ENCODE assay signal across 9 mouse cellular contexts in the genomic region with DNA sequence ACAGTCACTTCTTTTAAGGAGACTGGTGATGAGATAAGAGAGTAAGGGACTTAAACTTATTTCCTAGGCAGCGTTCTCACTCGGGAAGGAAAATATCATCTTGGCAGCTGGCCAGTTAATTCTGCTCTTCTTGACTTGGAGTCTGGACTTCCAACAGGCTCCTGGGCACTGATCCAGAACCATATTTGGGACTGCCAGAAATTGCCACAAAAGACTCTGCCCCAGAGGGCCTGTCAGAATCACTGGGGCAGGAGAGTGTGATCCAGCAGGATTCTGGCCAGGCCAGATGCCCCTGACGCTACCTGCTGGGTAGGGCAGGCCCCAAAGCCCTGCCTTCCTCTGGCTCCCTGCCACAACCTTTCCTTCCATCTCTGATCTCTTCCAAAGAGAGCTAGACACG.
DNase-seq lines count a peak whose midpoint lies in the region; ATAC-seq lines count a peak whose summit lies in the region.
"Had no signal": no experiment of that assay in that cellular context is flagged by ENCODE, and none has a peak within 500 bp of the region (broad histone marks: within the 10 kb centered on the region; RNA-seq: fewer than 3 reads in every experiment).

No protein-coding gene starts in this region.

- no peak overlapping the region for H3K9ac ChIP-seq in embryonic facial prominence, embryonic 14.5 days (ENCODE audit: low read depth, low read length)

- ATAC-seq in embryonic facial prominence, embryonic 14.5 days (ENCODE audit: low read depth): peak; percentile 60; the same call in 1 of the 2 replicates
- no peak for ATAC-seq in inflammation-experienced regulatory T-cells, adult 6 months

- H3K36me3 ChIP-seq in embryonic facial prominence, embryonic 14.5 days (ENCODE audit: control insufficient read depth, insufficient read depth, low read length): no peaks in the 10 kb centered on the region
- no peaks in the 10 kb centered on the region for H3K36me3 ChIP-seq in embryonic facial prominence, embryonic 10.5 days (replicated peaks)

- no peaks in the 10 kb centered on the region for H3K9me3 ChIP-seq in embryonic facial prominence, embryonic 14.5 days (ENCODE audit: control insufficient read depth, low read length)
- H3K9me3 ChIP-seq in embryonic facial prominence, embryonic 10.5 days: no peaks in the 10 kb centered on the region

- DNase-seq in embryonic facial prominence, embryonic 14.5 days (ENCODE audit: low spot score): peak; percentile 82
- DNase-seq in embryonic facial prominence, embryonic 10.5 days (ENCODE audit: low spot score): no peak
- peak; percentile 24 for DNase-seq in urinary bladder, postnatal 14 days (ENCODE audit: low spot score)
- no peak for DNase-seq in urinary bladder, adult 2 months (ENCODE audit: low spot score)
- DNase-seq in heart, postnatal 4 days: peak; percentile 63
- peak; percentile 72 for DNase-seq in lung, postnatal 10 days
- DNase-seq in frontal cortex, postnatal 10 days (ENCODE audit: low spot score in 2 of 2): no peak

- H3K27me3 ChIP-seq in embryonic facial prominence, embryonic 14.5 days (replicated peaks; ENCODE audit: control insufficient read depth, insufficient read depth, low read length): no peaks in the 10 kb centered on the region; the same call in none of the 2 replicates
- H3K27me3 ChIP-seq in embryonic facial prominence, embryonic 10.5 days (replicated peaks; ENCODE audit: low read depth, poor library complexity, severe bottlenecking): peaks cover 80% of the 10 kb centered on the region

- H3K4me3 ChIP-seq in embryonic facial prominence, embryonic 14.5 days (ENCODE audit: low read depth, low read length): no peak overlapping the region
- H3K4me3 ChIP-seq in embryonic facial prominence, embryonic 10.5 days: no peak overlapping the region
- H3K4me3 ChIP-seq: left cerebral cortex, adult 2 months had no signal

- no peak overlapping the region for H3K4me2 ChIP-seq in embryonic facial prominence, embryonic 14.5 days (ENCODE audit: low read depth, low read length)

- WGBS in embryonic facial prominence, embryonic 14.5 days: 27% methylated on average over 4 of the region's 4 CpGs
- 67% methylated on average over 4 of the region's 4 CpGs for WGBS in embryonic facial prominence, embryonic 10.5 days

- H3K4me1 ChIP-seq in embryonic facial prominence, embryonic 14.5 days (ENCODE audit: control insufficient read depth, insufficient read depth, low read length): no peaks in the 10 kb centered on the region
- H3K4me1 ChIP-seq in embryonic facial prominence, embryonic 10.5 days: no peaks in the 10 kb centered on the region; the same call in 1 of the 2 replicates

- H3K27ac ChIP-seq in embryonic facial prominence, embryonic 14.5 days (replicated peaks; ENCODE audit: low read depth, low read length): no peak overlapping the region
- no peak overlapping the region for H3K27ac ChIP-seq in embryonic facial prominence, embryonic 10.5 days (replicated peaks)
- H3K27ac ChIP-seq: left cerebral cortex, adult 2 months had no signal

Comparison
In these comparisons a context has a peak if more than half of its experiments do, and no peak if none do; other contexts are left out.
1. DNase-seq: peak in embryonic facial prominence, embryonic 14.5 days (single experiment), urinary bladder, postnatal 14 days (single experiment), heart, postnatal 4 days (single experiment) and lung, postnatal 10 days (single experiment); none in embryonic facial prominence, embryonic 10.5 days (single experiment), urinary bladder, adult 2 months (single experiment) and frontal cortex, postnatal 10 days (0 of 2).